Mouse (Mus musculus) ES-Bruce4 (cell line): ENCODE results near the gene Lrrc74b. TPM values are rescaled to one million over a fixed set of nuclear protein-coding genes. Genes with fewer than 3 reads are reported as not detected.
"Not testable (repeated sequence)": the region's sequence is repeated elsewhere in the genome, so short reads cannot be mapped to it uniquely, and the experiment has no call there.

Experiments used
- H3K27ac ChIP-seq: 2 replicates; pipeline ENCODE4 v1.5.1; 2012; ENCODE audit warnings: low read length, inconsistent platforms; ENCODE audit not compliant: insufficient read depth
- H3K27me3 ChIP-seq: 2 replicates; pipeline ENCODE4 v1.6.1; 2012; ENCODE audit warnings: mild to moderate bottlenecking, low read length, inconsistent platforms; ENCODE audit not compliant: control insufficient read depth, poor library complexity, insufficient read depth, severe bottlenecking
- H3K36me3 ChIP-seq: 2 replicates; pipeline ENCODE4 v1.6.1; 2012; ENCODE audit warnings: inconsistent platforms, mild to moderate bottlenecking, low read length, moderate library complexity; ENCODE audit not compliant: control insufficient read depth, poor library complexity, insufficient read depth, severe bottlenecking
- H3K4me1 ChIP-seq: one replicate; pipeline ENCODE4 v1.8.1; 2011; ENCODE audit warnings: low read length; ENCODE audit not compliant: control insufficient read depth, insufficient read depth
- H3K4me3 ChIP-seq: 2 replicates; pipeline ENCODE4 v1.5.1; 2011; ENCODE audit warnings: low read depth, mild to moderate bottlenecking, low read length
- H3K9ac ChIP-seq: 2 replicates; pipeline ENCODE4 v1.6.1; 2012; ENCODE audit warnings: low read depth, mild to moderate bottlenecking, inconsistent platforms; ENCODE audit not compliant: poor library complexity, severe bottlenecking
- H3K9me3 ChIP-seq: replicated peaks from 2 replicates; pipeline ENCODE4 v1.6.1; 2012; ENCODE audit warnings: mild to moderate bottlenecking, low read length, inconsistent platforms; ENCODE audit not compliant: control insufficient read depth, poor library complexity, insufficient read depth, severe bottlenecking
- CTCF ChIP-seq: IDR thresholded peaks from one replicate; pipeline ENCODE4 v1.8.1; 2011; ENCODE audit warnings: low read depth, low read length
- EP300 ChIP-seq: IDR thresholded peaks from 2 replicates; pipeline ENCODE4 v1.6.1; 2011; ENCODE audit warnings: low read depth, low read length; ENCODE audit not compliant: insufficient read depth
- POLR2A ChIP-seq: IDR thresholded peaks from one replicate; pipeline ENCODE4 v1.8.1; 2011; ENCODE audit warnings: low read length; ENCODE audit not compliant: insufficient read depth
- polyA plus RNA-seq: library from polyadenylated mRNA; stranded (reverse); fragments of >200 nt; gene quantifications from 2 replicates; pipeline ENCODE4 v1.2.4, GENCODE M21; 2011; ENCODE audit warnings: low read depth; ENCODE audit not compliant: missing spikeins, insufficient read depth, insufficient read length

Gene Lrrc74b
- polyA plus RNA-seq, 1 experiment: 1.8 TPM

- Histone ChIP-seq H3K36me3 (no peaks in the 10 kb centered on the region), H3K9me3 (no peaks in the 10 kb centered on the region), H3K4me3 (no peak overlapping the region), H3K27ac (no peak overlapping the region), H3K4me1 (no peaks in the 10 kb centered on the region), H3K27me3 (no peaks in the 10 kb centered on the region), H3K9ac (no peak overlapping the region)
- no peak for TF ChIP-seq CTCF
- no peak for TF ChIP-seq POLR2A
- no peak for TF ChIP-seq EP300
These were observed 50.4 kb downstream of the Lrrc74b start for GRCm38 (mm10) chr16:17510686-17511085.

GRCm38 (mm10) chr16:17510143-17510542, 50.9 kb downstream of the Lrrc74b start:
- TF ChIP-seq POLR2A (no peak), CTCF (no peak), EP300 (no peak)
- no peak overlapping the region for H3K9ac ChIP-seq
- H3K36me3 ChIP-seq: no peaks in the 10 kb centered on the region
- H3K9me3 ChIP-seq: no peaks in the 10 kb centered on the region
- no peaks in the 10 kb centered on the region for H3K4me1 ChIP-seq
- no peak overlapping the region for H3K27ac ChIP-seq
- H3K4me3 ChIP-seq: no peak overlapping the region
- H3K27me3 ChIP-seq: no peaks in the 10 kb centered on the region

- Histone ChIP-seq H3K4me1 (no peaks in the 10 kb centered on the region), H3K27me3 (no peaks in the 10 kb centered on the region), H3K9me3 (no peaks in the 10 kb centered on the region), H3K36me3 (no peaks in the 10 kb centered on the region), H3K27ac (no peak overlapping the region), H3K9ac (peak overlapping the region; percentile 62), H3K4me3 (peak overlapping the region; percentile 96)
- TF ChIP-seq EP300 (no peak), POLR2A (no peak), CTCF (no peak)
These were observed 51.8 kb downstream of the Lrrc74b start for GRCm38 (mm10) chr16:17509240-17509597.

DNA sequence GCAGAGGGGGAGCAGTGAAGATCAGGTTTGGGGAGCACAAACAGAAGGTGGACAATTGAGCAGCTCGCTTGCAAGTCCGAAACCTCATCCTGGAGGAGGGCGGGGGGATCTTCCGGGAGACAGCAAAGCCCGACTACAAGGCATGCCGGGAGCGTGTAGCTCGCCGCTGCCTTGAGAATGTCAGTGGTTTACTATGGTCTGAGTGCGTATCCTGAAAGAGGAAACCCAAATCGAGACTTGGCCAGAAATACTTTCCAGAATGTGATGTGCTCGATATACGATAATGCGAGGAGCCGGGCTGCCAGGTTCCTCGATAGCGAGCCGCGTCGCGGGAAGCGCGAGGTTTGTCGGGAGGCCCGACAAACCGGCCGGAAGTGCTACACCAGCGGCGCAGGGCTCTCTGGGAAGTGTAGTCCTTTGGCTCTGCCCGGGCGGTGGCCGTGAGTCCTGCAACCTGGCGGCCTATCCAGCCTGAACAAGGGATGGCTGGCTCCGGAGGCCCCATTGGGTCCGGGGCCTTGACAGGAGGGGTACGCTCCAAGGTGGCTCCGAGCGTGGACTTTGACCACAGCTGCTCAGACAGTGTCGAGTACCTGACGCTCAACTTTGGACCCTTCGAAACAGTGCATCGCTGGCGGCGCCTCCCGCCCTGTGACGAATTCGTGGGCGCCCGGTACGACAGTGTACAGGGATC, 52.4 kb downstream of the Lrrc74b start, which contains the start of gene Lztr1:
Gene Lztr1 (plus strand): TSS at position 143 of the 694 bp plus-strand sequence.
- TF ChIP-seq CTCF: no peak
- TF ChIP-seq POLR2A: no peak
- TF ChIP-seq EP300: no peak
- Histone ChIP-seq H3K9ac (peak within 1 kb of the TSS; percentile 62), H3K4me1 (no peaks in the 10 kb centered on the region), H3K9me3 (no peaks in the 10 kb centered on the region), H3K4me3 (peak within 1 kb of the TSS; percentile 96), H3K27ac (peak within 1 kb of the TSS; percentile 76), H3K36me3 (no peaks in the 10 kb centered on the region), H3K27me3 (no peaks in the 10 kb centered on the region)

DNA sequence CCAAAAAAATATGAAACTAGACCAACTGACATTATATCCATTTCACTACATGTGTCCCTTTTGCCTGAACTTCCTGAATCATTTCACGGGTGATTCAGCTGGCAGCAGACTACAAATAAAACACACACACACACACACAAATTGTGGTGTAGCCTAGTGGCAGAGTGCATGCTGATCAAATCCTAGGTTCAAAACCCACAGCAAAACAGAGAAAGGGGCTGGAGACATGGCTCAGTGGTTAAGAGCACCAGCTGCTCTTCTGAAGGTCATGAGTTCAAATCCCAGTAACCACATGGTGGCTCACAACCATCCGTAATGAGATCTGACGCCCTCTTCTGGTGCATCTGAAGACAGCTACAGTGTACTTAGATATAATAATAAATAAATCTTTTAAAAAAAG, 53.0 kb downstream of the Lrrc74b start:
- not testable (repeated sequence) for H3K4me1 ChIP-seq, H3K36me3 ChIP-seq, H3K9me3 ChIP-seq, H3K27me3 ChIP-seq
- peak overlapping the region; percentile 96 for H3K4me3 ChIP-seq
- peak overlapping the region; percentile 76; the same call in 1 of the 2 replicates for H3K27ac ChIP-seq
- peak overlapping the region; percentile 62 for H3K9ac ChIP-seq

DNA sequence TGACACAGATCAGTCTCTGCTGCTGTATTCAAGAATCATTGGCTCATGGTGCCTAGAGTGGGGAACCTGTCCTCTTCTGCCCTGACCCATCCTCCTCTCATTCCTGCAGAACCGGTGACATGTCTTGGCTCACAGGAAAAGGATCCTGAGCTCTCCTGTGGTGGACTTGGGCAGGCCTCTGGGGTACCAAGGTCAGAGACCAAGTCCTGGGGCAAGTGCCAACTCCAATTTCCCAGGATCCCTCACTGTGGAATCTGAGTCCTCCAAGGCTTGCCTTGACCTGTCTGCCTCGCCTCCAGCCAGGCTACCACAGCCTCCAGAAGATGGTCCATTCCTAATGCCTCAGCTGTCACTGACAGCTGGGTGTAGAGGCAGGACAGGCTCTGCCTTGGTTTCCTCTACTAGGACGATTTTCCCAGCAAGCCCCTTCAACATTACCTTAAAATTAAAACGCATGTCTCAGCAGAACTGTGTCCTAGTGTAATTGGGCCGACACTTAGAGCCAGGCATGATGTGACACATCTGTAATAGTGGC, 54.0 kb downstream of the Lrrc74b start:
- no peaks in the 10 kb centered on the region for H3K4me1 ChIP-seq
- no peak overlapping the region for H3K9ac ChIP-seq
- H3K36me3 ChIP-seq: no peaks in the 10 kb centered on the region
- no peak overlapping the region for H3K4me3 ChIP-seq
- no peaks in the 10 kb centered on the region for H3K9me3 ChIP-seq
- TF ChIP-seq CTCF (no peak), EP300 (no peak), POLR2A (no peak)
- H3K27ac ChIP-seq: no peak overlapping the region
- no peaks in the 10 kb centered on the region for H3K27me3 ChIP-seq
